Mouse (Mus musculus): ENCODE results near the gene Gm20388. TPM values are rescaled to one million over a fixed set of nuclear protein-coding genes. Genes with fewer than 3 reads are reported as not detected.
"Not testable (repeated sequence)": the region's sequence is repeated elsewhere in the genome, so short reads cannot be mapped to it uniquely, and the experiment has no call there.

Gm20388 gene
- polyA plus RNA-seq, 1 experiment from 2014 or later, result 2.5 TPM

GRCm38 (mm10) chr8:120368191-120368590 is 457.6 kb downstream of the Gm20388 start:
- H3K4me3 ChIP-seq; H3K9me3 ChIP-seq (replicated peaks); H3K27me3 ChIP-seq (ENCODE audit: low read depth, poor library complexity, severe bottlenecking); H3K36me3 ChIP-seq; DNase-seq (ENCODE audit: low spot score): not testable (repeated sequence)
- H3K27ac ChIP-seq, result peak overlapping the region; percentile 73; the same call in 1 of the 2 replicates
- 52% methylated on average over 1 of the region's 1 CpGs for WGBS
- H3K4me1 ChIP-seq, result peaks cover 91% of the 10 kb centered on the region

GRCm38 (mm10) chr8:120368814-120369649 is 458.4 kb downstream of the Gm20388 start:
- 28% methylated on average over 11 of the region's 11 CpGs for WGBS
- Histone ChIP-seq H3K4me1 (peaks cover 93% of the 10 kb centered on the region), H3K36me3 (no peaks in the 10 kb centered on the region), H3K27ac (peak overlapping the region; percentile 73), H3K27me3 (ENCODE audit: low read depth, poor library complexity, severe bottlenecking) (no peaks in the 10 kb centered on the region; the same call in 1 of the 2 replicates), H3K4me3 (no peak overlapping the region; the same call in 1 of the 2 replicates), H3K9me3 (replicated peaks) (no peaks in the 10 kb centered on the region)
- peak; percentile 63 for DNase-seq (ENCODE audit: low spot score)

GRCm38 (mm10) chr8:120369956-120370355 is 459.3 kb downstream of the Gm20388 start:
- Histone ChIP-seq H3K4me1 (peaks cover 93% of the 10 kb centered on the region), H3K27ac (peak overlapping the region; percentile 73), H3K36me3 (no peaks in the 10 kb centered on the region), H3K9me3 (replicated peaks) (no peaks in the 10 kb centered on the region), H3K27me3 (ENCODE audit: low read depth, poor library complexity, severe bottlenecking) (no peaks in the 10 kb centered on the region; the same call in 1 of the 2 replicates), H3K4me3 (no peak overlapping the region)
- 64% methylated on average over 7 of the region's 7 CpGs for WGBS
- DNase-seq (ENCODE audit: low spot score), result no peak

DNA sequence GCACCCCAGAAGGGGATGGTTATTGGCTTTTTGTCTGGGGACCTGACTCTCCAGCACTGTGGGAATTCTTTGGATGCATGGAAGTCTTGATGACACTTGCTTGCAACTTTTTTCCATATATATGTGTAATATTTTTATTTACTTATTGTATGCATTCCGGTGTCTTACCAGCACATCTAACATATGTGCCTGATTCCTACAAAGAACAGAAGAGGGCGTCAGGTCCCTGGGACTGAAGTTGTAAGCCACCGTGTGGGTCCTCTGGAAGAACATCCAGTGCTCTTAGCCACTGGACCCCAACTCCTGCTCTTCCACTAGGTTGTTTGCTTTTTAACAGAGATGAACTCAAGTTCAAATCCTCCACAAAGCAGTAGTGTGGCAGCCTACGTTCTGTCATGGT is 459.8 kb downstream of the Gm20388 start:
- Histone ChIP-seq H3K4me3 (no peak overlapping the region), H3K27ac (peak overlapping the region; percentile 73), H3K9me3 (replicated peaks) (no peaks in the 10 kb centered on the region), H3K27me3 (ENCODE audit: low read depth, poor library complexity, severe bottlenecking) (no peaks in the 10 kb centered on the region; the same call in 1 of the 2 replicates), H3K36me3 (no peaks in the 10 kb centered on the region), H3K4me1 (peaks cover 93% of the 10 kb centered on the region)
- DNase-seq (ENCODE audit: low spot score), result no peak
- WGBS, result 76% methylated on average over 4 of the region's 4 CpGs

DNA sequence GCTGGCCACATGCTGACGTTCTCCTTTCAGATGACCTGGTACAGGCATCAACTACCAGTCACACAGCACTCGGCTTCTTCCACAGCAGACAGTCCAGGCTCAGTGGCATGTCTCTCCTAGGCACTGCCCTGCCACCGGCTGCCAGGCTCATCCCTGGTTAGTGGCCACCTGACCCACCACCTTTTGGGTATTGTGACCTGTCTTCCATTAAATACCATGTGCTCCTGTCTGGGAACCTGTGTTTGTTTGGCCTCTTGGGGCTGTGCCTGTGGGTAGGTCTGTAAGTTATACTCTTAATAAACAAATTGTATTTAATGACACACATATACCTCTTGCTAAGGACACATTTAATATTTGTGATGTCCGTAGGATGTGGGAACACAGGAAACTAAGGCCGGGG is 460.5 kb downstream of the Gm20388 start:
- Histone ChIP-seq H3K27ac (peak overlapping the region; percentile 42; the same call in 1 of the 2 replicates), H3K27me3 (ENCODE audit: low read depth, poor library complexity, severe bottlenecking) (no peaks in the 10 kb centered on the region; the same call in 1 of the 2 replicates), H3K4me3 (no peak overlapping the region), H3K4me1 (peaks cover 93% of the 10 kb centered on the region), H3K9me3 (replicated peaks) (no peaks in the 10 kb centered on the region), H3K36me3 (no peaks in the 10 kb centered on the region)
- 83% methylated on average over 5 of the region's 5 CpGs for WGBS
- DNase-seq (ENCODE audit: low spot score), result no peak

DNA sequence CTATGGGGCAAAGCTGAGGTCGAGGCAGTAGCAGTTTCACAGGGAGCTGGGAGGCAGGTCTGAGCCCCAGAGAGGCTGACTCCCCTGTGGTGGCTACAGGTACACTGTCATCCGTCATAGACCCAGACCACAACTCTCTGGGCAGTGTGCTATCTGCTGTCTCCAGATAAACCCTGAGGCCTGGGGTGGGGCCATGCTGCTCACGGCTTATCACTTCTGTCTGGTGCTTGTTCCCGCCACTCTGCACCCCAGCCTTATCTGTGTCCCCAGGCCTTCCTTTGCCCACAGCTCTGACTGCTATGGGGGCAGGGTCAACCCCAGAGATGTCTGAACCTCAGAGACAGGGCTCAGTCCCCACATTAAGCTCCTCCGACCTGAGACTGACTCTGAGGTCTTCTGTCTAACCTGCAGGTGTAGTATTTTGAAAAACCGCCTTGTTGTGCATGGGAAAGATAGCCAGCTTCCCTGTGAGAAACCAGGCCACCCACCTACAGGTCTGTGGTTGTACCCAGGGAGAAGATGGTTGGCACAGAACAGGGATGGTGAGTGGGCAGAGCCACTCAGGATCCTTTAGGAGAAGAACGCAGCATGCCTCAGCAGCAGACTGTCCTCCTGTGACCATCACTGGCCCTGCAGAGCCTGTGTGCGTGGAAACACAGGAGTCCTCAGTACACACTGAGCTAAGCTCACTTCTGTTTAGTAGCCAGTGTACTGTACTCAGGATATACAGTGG is 461.2 kb downstream of the Gm20388 start:
- Histone ChIP-seq H3K4me3 (no peak overlapping the region), H3K27ac (peak overlapping the region; percentile 42; the same call in 1 of the 2 replicates), H3K4me1 (peaks cover 93% of the 10 kb centered on the region), H3K27me3 (ENCODE audit: low read depth, poor library complexity, severe bottlenecking) (no peaks in the 10 kb centered on the region; the same call in 1 of the 2 replicates), H3K9me3 (replicated peaks) (no peaks in the 10 kb centered on the region), H3K36me3 (no peaks in the 10 kb centered on the region)
- no peak for DNase-seq (ENCODE audit: low spot score)
- 61% methylated on average over 8 of the region's 8 CpGs for WGBS

DNA sequence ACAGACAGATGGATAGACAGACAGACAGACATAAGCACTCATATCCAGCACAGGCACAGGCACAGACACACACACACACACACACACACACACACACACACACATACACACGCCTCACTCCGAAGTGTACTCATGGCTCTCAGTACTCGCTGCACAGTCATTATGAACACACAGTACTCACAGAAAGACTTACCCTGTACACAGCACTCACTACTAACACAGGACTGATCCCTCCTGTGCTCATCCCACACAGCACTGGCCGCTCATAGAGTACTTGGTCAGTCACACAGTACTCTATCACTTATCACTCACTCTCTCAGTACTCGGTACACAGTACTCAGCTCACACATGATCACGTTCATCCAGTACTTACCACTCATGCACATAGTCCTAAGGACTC is 462.0 kb downstream of the Gm20388 start:
- H3K36me3 ChIP-seq, result no peaks in the 10 kb centered on the region
- DNase-seq (ENCODE audit: low spot score), result no peak
- H3K27ac ChIP-seq, result peak overlapping the region; percentile 74
- peaks cover 93% of the 10 kb centered on the region for H3K4me1 ChIP-seq
- no peak overlapping the region for H3K4me3 ChIP-seq
- 93% methylated on average over 6 of the region's 6 CpGs for WGBS
- H3K27me3 ChIP-seq (ENCODE audit: low read depth, poor library complexity, severe bottlenecking), result no peaks in the 10 kb centered on the region; the same call in 1 of the 2 replicates
- no peaks in the 10 kb centered on the region for H3K9me3 ChIP-seq (replicated peaks)

DNA sequence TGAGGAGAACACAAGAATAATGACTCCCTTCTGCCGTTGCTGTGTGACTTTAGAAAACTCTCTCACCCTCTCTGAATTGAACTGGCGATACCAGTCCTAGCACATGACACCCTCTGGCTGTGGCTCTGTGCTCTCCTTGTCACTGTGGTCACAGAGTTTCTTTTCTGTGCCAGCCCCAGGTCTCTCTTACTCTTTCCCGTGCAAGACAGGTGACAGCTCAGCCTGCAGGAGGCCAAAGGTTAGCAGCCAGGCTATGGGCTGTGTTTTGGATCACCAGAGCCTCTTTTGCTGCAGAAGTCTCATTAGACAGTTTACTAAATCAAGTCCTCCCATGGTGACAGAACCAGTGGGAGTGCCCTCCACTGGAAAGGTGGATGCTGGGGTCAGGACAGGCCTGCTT is 463.0 kb downstream of the Gm20388 start:
- no peaks in the 10 kb centered on the region for H3K36me3 ChIP-seq
- peak overlapping the region; percentile 74 for H3K27ac ChIP-seq
- WGBS, result 51% methylated on average over 3 of the region's 3 CpGs
- H3K4me1 ChIP-seq, result peaks cover 95% of the 10 kb centered on the region
- no peaks in the 10 kb centered on the region for H3K9me3 ChIP-seq (replicated peaks)
- H3K4me3 ChIP-seq, result peak overlapping the region; percentile 25; the same call in 1 of the 2 replicates
- H3K27me3 ChIP-seq (ENCODE audit: low read depth, poor library complexity, severe bottlenecking), result no peaks in the 10 kb centered on the region; the same call in 1 of the 2 replicates
- no peak for DNase-seq (ENCODE audit: low spot score)

DNA sequence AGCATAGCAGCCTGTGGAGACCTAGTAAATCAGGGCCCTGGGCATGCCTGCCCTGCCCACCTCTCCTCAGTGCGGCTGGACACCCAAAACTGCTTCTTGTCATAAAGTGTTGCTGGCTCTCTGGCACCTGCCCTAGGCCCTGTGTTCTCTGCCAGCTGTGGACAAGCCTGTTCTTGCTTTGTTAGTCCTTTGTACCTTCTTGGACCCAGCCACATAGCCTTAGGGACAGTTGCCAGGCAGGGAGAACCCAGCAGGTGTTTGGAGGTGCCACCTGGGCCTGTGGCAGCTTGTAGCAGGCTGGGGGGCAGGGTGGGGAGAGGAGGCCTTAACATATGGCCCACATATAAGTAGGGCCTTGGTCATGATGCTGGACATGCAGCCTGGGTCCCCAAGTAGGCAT is 463.4 kb downstream of the Gm20388 start:
- no peaks in the 10 kb centered on the region for H3K36me3 ChIP-seq
- WGBS, result 15% methylated on average over 1 of the region's 1 CpGs
- peaks cover 95% of the 10 kb centered on the region for H3K4me1 ChIP-seq
- H3K27ac ChIP-seq, result peak overlapping the region; percentile 74
- H3K27me3 ChIP-seq (ENCODE audit: low read depth, poor library complexity, severe bottlenecking), result no peaks in the 10 kb centered on the region; the same call in 1 of the 2 replicates
- no peaks in the 10 kb centered on the region for H3K9me3 ChIP-seq (replicated peaks)
- H3K4me3 ChIP-seq, result peak overlapping the region; percentile 25; the same call in 1 of the 2 replicates
- no peak for DNase-seq (ENCODE audit: low spot score)

- 8% methylated on average over 9 of the region's 9 CpGs for whole genome bisulfite sequencing
- Histone ChIP-seq H3K9me3 (replicated peaks) (no peaks in the 10 kb centered on the region), H3K4me3 (peak overlapping the region; percentile 25; the same call in 1 of the 2 replicates), H3K27me3 (ENCODE audit: low read depth, poor library complexity, severe bottlenecking) (peaks cover 4% of the 10 kb centered on the region; the same call in 1 of the 2 replicates), H3K4me1 (peaks cover 95% of the 10 kb centered on the region), H3K36me3 (no peaks in the 10 kb centered on the region), H3K27ac (peak overlapping the region; percentile 74)
- peak; percentile 73 for DNase-seq (ENCODE audit: low spot score)
Measured at GRCm38 (mm10) chr8:120374514-120374913, 463.9 kb downstream of the Gm20388 start.

DNA sequence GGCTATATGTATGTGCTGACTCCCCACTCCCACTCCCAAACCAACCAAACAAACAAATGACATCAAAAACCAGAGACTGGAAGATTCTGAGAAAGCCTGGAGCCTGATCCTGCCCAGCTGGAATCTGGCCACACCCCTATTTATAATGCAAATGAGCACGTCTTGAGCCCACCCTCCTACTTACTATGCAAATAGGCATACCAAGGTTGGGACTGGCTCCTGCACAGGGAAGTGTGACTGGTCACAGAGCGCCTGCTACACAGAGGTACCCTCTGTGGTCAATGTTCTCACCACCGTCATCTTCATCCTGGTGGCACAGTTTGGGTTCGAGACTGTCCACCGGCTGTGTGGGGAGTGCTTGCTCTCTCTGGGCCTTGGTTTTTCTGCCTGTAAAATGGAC is 464.5 kb downstream of the Gm20388 start:
- Histone ChIP-seq H3K9me3 (replicated peaks) (no peaks in the 10 kb centered on the region), H3K4me3 (no peak overlapping the region), H3K27ac (peak overlapping the region; percentile 74), H3K4me1 (peaks cover 95% of the 10 kb centered on the region), H3K27me3 (ENCODE audit: low read depth, poor library complexity, severe bottlenecking) (peaks cover 11% of the 10 kb centered on the region), H3K36me3 (no peaks in the 10 kb centered on the region)
- WGBS, result 32% methylated on average over 5 of the region's 5 CpGs
- DNase-seq (ENCODE audit: low spot score), result no peak

DNA sequence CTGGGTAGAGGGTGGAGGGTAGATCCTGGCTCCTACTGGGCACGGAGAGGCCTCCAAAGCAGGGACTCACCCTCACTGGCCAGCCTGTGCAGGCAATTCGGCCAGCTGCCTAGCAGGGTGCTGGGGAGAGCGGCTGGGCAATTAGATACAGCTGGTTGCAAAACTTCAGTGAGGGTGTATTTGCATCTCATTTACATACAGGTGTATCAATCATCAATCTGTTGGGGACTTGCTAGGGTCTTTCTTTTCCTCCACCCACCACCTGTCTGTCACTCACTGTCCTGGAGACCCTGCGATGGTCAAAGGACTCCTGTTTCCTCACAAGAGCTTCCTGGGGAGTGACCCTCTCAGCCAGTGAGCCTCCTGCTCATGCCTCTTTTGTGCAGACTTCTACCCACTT is 465.6 kb downstream of the Gm20388 start:
- H3K4me3 ChIP-seq, result no peak overlapping the region
- H3K27me3 ChIP-seq (ENCODE audit: low read depth, poor library complexity, severe bottlenecking), result peaks cover 16% of the 10 kb centered on the region
- DNase-seq (ENCODE audit: low spot score), result no peak
- peaks cover 100% of the 10 kb centered on the region for H3K4me1 ChIP-seq
- no peaks in the 10 kb centered on the region for H3K36me3 ChIP-seq
- H3K27ac ChIP-seq, result 0 out of 2 replicates have a peak overlapping the region, but pooled peaks have one; percentile 54
- 42% methylated on average over 4 of the region's 4 CpGs for WGBS
- no peaks in the 10 kb centered on the region for H3K9me3 ChIP-seq (replicated peaks)
